ENCODE assay signal across 8 mouse cellular contexts in genomic region chr14:54232811-54233558, GRCm38 (mm10). TPM values are rescaled to one million over a fixed set of nuclear protein-coding genes. Genes with fewer than 3 reads are reported as not detected.
DNase-seq lines count a peak whose midpoint lies in the region; ATAC-seq lines count a peak whose summit lies in the region.

No protein-coding gene starts in this region.

- H3K9me3 ChIP-seq in embryonic facial prominence, embryonic 12.5 days, result no peaks in the 10 kb centered on the region
- H3K9me3 ChIP-seq in hindbrain, embryonic 10.5 days, result no peaks in the 10 kb centered on the region
- H3K9me3 ChIP-seq in limb, embryonic 12.5 days, result no peaks in the 10 kb centered on the region

- H3K36me3 ChIP-seq in embryonic facial prominence, embryonic 12.5 days, result peaks cover 5% of the 10 kb centered on the region
- peaks cover 25% of the 10 kb centered on the region for H3K36me3 ChIP-seq in hindbrain, embryonic 10.5 days
- peaks cover 19% of the 10 kb centered on the region for H3K36me3 ChIP-seq in limb, embryonic 12.5 days

- no peak overlapping the region for H3K9ac ChIP-seq in embryonic facial prominence, embryonic 12.5 days
- no peak overlapping the region for H3K9ac ChIP-seq in limb, embryonic 12.5 days (replicated peaks)

- H3K27me3 ChIP-seq in embryonic facial prominence, embryonic 12.5 days, result no peaks in the 10 kb centered on the region
- H3K27me3 ChIP-seq in hindbrain, embryonic 10.5 days (ENCODE audit: insufficient read depth, poor library complexity, severe bottlenecking), result peaks cover 4% of the 10 kb centered on the region; the same call in 1 of the 2 replicates
- no peaks in the 10 kb centered on the region for H3K27me3 ChIP-seq in limb, embryonic 12.5 days

- no peak for ATAC-seq in embryonic facial prominence, embryonic 12.5 days (ENCODE audit: insufficient number of reproducible peaks, insufficient read depth, low FRiP score, low TSS enrichment)
- ATAC-seq in limb, embryonic 12.5 days (ENCODE audit: insufficient number of reproducible peaks, insufficient read depth, low FRiP score, low TSS enrichment, low read depth), result no peak
- peak; percentile 66 for ATAC-seq in monocyte, adult 5-6 weeks (replicated peaks; ENCODE audit: insufficient number of reproducible peaks, low FRiP score, low TSS enrichment, poor library complexity, severe bottlenecking)

- H3K4me1 ChIP-seq in embryonic facial prominence, embryonic 12.5 days, result peaks cover 18% of the 10 kb centered on the region
- H3K4me1 ChIP-seq in hindbrain, embryonic 10.5 days (replicated peaks), result peaks cover 38% of the 10 kb centered on the region
- peaks cover 31% of the 10 kb centered on the region for H3K4me1 ChIP-seq in limb, embryonic 12.5 days (replicated peaks)

- H3K4me2 ChIP-seq in embryonic facial prominence, embryonic 12.5 days (replicated peaks), result 0 out of 2 replicates have a peak overlapping the region, but pooled peaks have one; percentile 7
- peak overlapping the region; percentile 13; the same call in 1 of the 2 replicates for H3K4me2 ChIP-seq in limb, embryonic 12.5 days

- no peak overlapping the region for H3K4me3 ChIP-seq in embryonic facial prominence, embryonic 12.5 days
- H3K4me3 ChIP-seq in hindbrain, embryonic 10.5 days, result no peak overlapping the region
- no peak overlapping the region for H3K4me3 ChIP-seq in limb, embryonic 12.5 days (replicated peaks)

- DNase-seq in layer of hippocampus, adult 11-12 months (ENCODE audit: low spot score), result peak; percentile 39
- DNase-seq in layer of hippocampus, postnatal 14 days (ENCODE audit: low spot score in 2 of 2), result no peak
- no peak for DNase-seq in hindbrain, embryonic 10.5 days (ENCODE audit: low spot score)
- peak; percentile 82 to 88 for DNase-seq in thymus, postnatal 10 days (ENCODE audit: low spot score in 2 of 2)
- DNase-seq in urinary bladder, postnatal 25 days (ENCODE audit: low spot score), result no peak

- 29% methylated on average over 9 of the region's 9 CpGs for WGBS in embryonic facial prominence, embryonic 12.5 days
- 51% methylated on average over 9 of the region's 9 CpGs for WGBS in hindbrain, embryonic 10.5 days
- 14% methylated on average over 9 of the region's 9 CpGs for WGBS in limb, embryonic 12.5 days

- peak overlapping the region; percentile 60; the same call in 1 of the 2 replicates for H3K27ac ChIP-seq in embryonic facial prominence, embryonic 12.5 days
- peak overlapping the region; percentile 0; the same call in 1 of the 2 replicates for H3K27ac ChIP-seq in hindbrain, embryonic 10.5 days
- H3K27ac ChIP-seq in limb, embryonic 12.5 days, result peak overlapping the region; percentile 54

RNA-seq across cellular contexts. Expression of gene Dad1, which starts 20.9 kb away (rescaled TPM):
- 100 to 1,000 TPM; 123 to 124 TPM for total RNA-seq in layer of hippocampus, postnatal 14 days (2021)
- 264 and 270 TPM in 2 replicates for polyA plus RNA-seq in embryonic facial prominence, embryonic 12.5 days (2016; fragmentation: Nextera tagmentation; extraction: Ambion mirVana)
- polyA plus RNA-seq in hindbrain, embryonic 10.5 days (2016; fragmentation: Nextera tagmentation; extraction: Ambion mirVana), result 243 and 271 TPM in 2 replicates
- 240 and 247 TPM in 2 replicates for polyA plus RNA-seq in limb, embryonic 12.5 days (2016; fragmentation: Nextera tagmentation; extraction: Ambion mirVana)
- 55.5 to 125 TPM (median 69.5 TPM) in 3 replicates for total RNA-seq in monocyte, adult 5-6 weeks (2017)

RNA-seq across cellular contexts. Expression of gene Abhd4, which starts 21.0 kb away (rescaled TPM):
- 10 to 100 TPM; 56.1 to 58.9 TPM for total RNA-seq in layer of hippocampus, postnatal 14 days (2021)
- 51.5 and 51.9 TPM in 2 replicates for polyA plus RNA-seq in embryonic facial prominence, embryonic 12.5 days (2016; fragmentation: Nextera tagmentation; extraction: Ambion mirVana)
- 39.6 and 44.7 TPM in 2 replicates for polyA plus RNA-seq in hindbrain, embryonic 10.5 days (2016; fragmentation: Nextera tagmentation; extraction: Ambion mirVana)
- 37.6 and 42.5 TPM in 2 replicates for polyA plus RNA-seq in limb, embryonic 12.5 days (2016; fragmentation: Nextera tagmentation; extraction: Ambion mirVana)
- total RNA-seq in monocyte, adult 5-6 weeks (2017), result 7.7 to 14.8 TPM (median 13.9 TPM) in 3 replicates

RNA-seq across cellular contexts. Expression of gene Olfr49, which starts 51.8 kb away (rescaled TPM):
- total RNA-seq in layer of hippocampus, postnatal 14 days (2021), result not detected
- not detected in 2 replicates for polyA plus RNA-seq in embryonic facial prominence, embryonic 12.5 days (2016; fragmentation: Nextera tagmentation; extraction: Ambion mirVana)
- polyA plus RNA-seq in hindbrain, embryonic 10.5 days (2016; fragmentation: Nextera tagmentation; extraction: Ambion mirVana), result not detected in 2 replicates
- not detected in 2 replicates for polyA plus RNA-seq in limb, embryonic 12.5 days (2016; fragmentation: Nextera tagmentation; extraction: Ambion mirVana)
- 0.29 TPM in 1 of 3 replicates, not detected in the others for total RNA-seq in monocyte, adult 5-6 weeks (2017)

Comparison
In these comparisons a context has a peak if more than half of its experiments do, and no peak if none do; other contexts are left out.
1. DNase-seq: peak in layer of hippocampus, adult 11-12 months (single experiment) and thymus, postnatal 10 days (2 of 2); none in layer of hippocampus, postnatal 14 days (0 of 2), hindbrain, embryonic 10.5 days (single experiment) and urinary bladder, postnatal 25 days (single experiment).
2. H3K27ac ChIP-seq: peak in every context shown above with its lines; median percentile 60 in embryonic facial prominence, embryonic 12.5 days; 54 in limb, embryonic 12.5 days; 0 in hindbrain, embryonic 10.5 days.